Mouse (Mus musculus): ENCODE results near the gene Gm3336.

- no peak for TF ChIP-seq EP300 (optimal IDR thresholded peaks at IDR 0.05)
- no peak for TF ChIP-seq CTCF (IDR thresholded peaks at IDR 0.05; ENCODE audit: low read depth)
These were observed 5.3 kb downstream of the Gm3336 start, which contains the start of gene Pde4c for GRCm38 (mm10) chr8:70723486-70724210.
